Mouse (Mus musculus): ENCODE measurements around the gene Clmp.
A peak's percentile ranks its signal among the peaks of the same experiment; 100 is the strongest.

DNA sequence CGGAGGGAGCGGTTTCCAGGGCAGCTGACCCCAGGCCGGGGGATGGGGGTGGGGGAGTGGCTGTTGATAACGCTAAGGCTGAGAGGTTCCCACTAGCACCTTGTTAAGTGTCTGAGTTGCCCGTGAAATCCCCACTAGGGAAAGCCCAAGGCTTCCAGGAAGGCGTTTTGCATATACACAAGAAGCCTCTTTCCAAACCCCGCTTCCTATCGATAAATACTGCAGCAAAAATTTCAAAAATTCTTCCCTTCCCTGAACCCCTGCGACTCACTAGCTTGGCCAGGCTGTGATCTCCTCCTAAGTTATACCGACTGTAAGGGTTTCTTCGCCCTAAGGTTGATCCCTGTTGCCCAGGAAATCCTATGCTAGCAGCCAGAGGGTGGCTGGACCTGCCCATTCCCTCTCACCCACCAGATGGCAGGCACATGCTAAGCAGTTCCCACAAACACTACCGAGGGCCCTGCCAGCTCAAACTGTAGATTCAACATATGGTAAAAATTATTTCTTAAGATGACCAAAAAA lies 71.4 kb downstream of the Clmp start:
- TF ChIP-seq CTCF (IDR thresholded peaks at IDR 0.05; ENCODE audit: borderline replicate concordance, extremely low read depth, insufficient read depth, insufficient read length): peak; percentile 70
- TF ChIP-seq POLR2A (IDR thresholded peaks at IDR 0.05; ENCODE audit: borderline replicate concordance, extremely low read depth, insufficient read depth, insufficient read length, poor library complexity, severe bottlenecking): no peak

Measured in brain, embryonic 14.5 days (tissue).